Mouse (Mus musculus) liver, embryonic 11.5 days (tissue): ENCODE results near the gene Hcls1. TPM values are rescaled to one million over a fixed set of nuclear protein-coding genes. Genes with fewer than 3 reads are reported as not detected.

Experiments
- ATAC-seq: fragments of 200-750 bp; cut with Nextera tagmentation; replicated peaks from 2 replicates; pipeline ENCODE4 v1.8.0; 2017; ENCODE audit warnings: moderate number of reproducible peaks, mild to moderate bottlenecking, moderate TSS enrichment, moderate library complexity; ENCODE audit not compliant: low FRiP score
- DNase-seq: peaks from one replicate; pipeline ENCODE4 v3.0.0-alpha.2; 2017; ENCODE audit warnings: low spot score
- H3K27ac ChIP-seq: fragments of 300-500 bp; sonication (generic); 2 replicates; pipeline ENCODE4 v1.5.1; 2014; ENCODE audit warnings: mild to moderate bottlenecking, low read depth, low read length, control low read depth
- H3K27me3 ChIP-seq: fragments of 300-500 bp; sonication (generic); replicated peaks from 2 replicates; pipeline ENCODE4 v1.6.1; 2014; ENCODE audit warnings: low read length, mixed read lengths; ENCODE audit not compliant: control insufficient read depth, insufficient read depth
- H3K36me3 ChIP-seq: fragments of 300-500 bp; sonication (generic); 2 replicates; pipeline ENCODE4 v1.6.1; 2014; ENCODE audit warnings: mild to moderate bottlenecking, low read length, moderate library complexity, mixed read lengths; ENCODE audit not compliant: control insufficient read depth, insufficient read depth
- H3K4me1 ChIP-seq: fragments of 300-500 bp; sonication (generic); replicated peaks from 2 replicates; pipeline ENCODE4 v1.6.1; 2014; ENCODE audit warnings: low read length, mixed read lengths; ENCODE audit not compliant: control insufficient read depth, insufficient read depth
- H3K4me2 ChIP-seq: fragments of 300-500 bp; sonication (generic); 2 replicates; pipeline ENCODE4 v1.6.1; 2014; ENCODE audit warnings: mild to moderate bottlenecking, control low read depth, moderate library complexity
- H3K4me3 ChIP-seq: fragments of 300-500 bp; sonication (generic); 2 replicates; pipeline ENCODE4 v1.5.1; 2014; ENCODE audit warnings: low read depth, low read length, control low read depth
- H3K9ac ChIP-seq: fragments of 300-500 bp; sonication (generic); 2 replicates; pipeline ENCODE4 v1.6.1; 2014; ENCODE audit warnings: low read depth, low read length, control low read depth
- H3K9me3 ChIP-seq: fragments of 300-500 bp; sonication (generic); 2 replicates; pipeline ENCODE4 v1.6.1; 2016; ENCODE audit warnings: low read length, inconsistent platforms, mixed read lengths; ENCODE audit not compliant: control insufficient read depth
- WGBS: fragments of 180-500 bp; shearing (Covaris S2); extraction: QIAGEN DNeasy Blood & Tissue Kit; methylation state at CpG from one replicate; pipeline ENCODE4 v1.1.7; 2014; 5-methylcytosine and 5-hydroxymethylcytosine counted together
- polyA plus RNA-seq: library from polyadenylated mRNA; unstranded; fragments of >200 nt; fragmentation: Nextera tagmentation; extraction: Ambion mirVana; gene quantifications from 2 replicates; pipeline ENCODE4 v1.2.1, GENCODE M21; 2014

Gene Hcls1
- polyA plus RNA-seq, 1 experiment from 2014 or later: 8.3 TPM

DNA sequence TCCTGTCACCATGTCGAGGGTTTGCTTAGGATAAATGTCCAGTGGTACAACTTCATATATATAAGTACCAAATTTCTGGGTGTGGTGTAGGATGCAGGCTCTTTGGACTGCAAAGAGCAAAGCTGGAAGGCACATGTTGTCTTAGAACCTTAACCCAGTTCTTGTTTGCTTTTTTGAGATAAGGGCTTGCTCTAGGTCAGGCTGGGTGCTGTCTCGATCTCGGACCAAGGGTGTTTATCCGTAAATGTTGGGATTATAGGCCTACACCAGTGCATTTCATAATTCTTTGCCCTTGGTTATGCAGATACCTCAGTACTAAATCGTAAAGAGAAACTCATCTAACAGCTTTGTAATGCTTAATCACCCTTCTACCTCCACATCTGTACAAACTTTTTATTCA, 77.6 kb downstream of the Hcls1 start:
- no peaks in the 10 kb centered on the region for H3K9me3 ChIP-seq
- peaks cover 9% of the 10 kb centered on the region; the same call in 1 of the 2 replicates for H3K36me3 ChIP-seq
- DNase-seq (no peak), ATAC-seq (peak; percentile 32; the same call in 1 of the 2 replicates)
- H3K4me2 ChIP-seq: peak overlapping the region; percentile 82
- H3K4me1 ChIP-seq: no peaks in the 10 kb centered on the region; the same call in none of the 2 replicates
- no peak overlapping the region; the same call in 1 of the 2 replicates for H3K27ac ChIP-seq
- no peaks in the 10 kb centered on the region for H3K27me3 ChIP-seq
- H3K4me3 ChIP-seq: peak overlapping the region; percentile 98
- 27% methylated on average over 5 of the region's 5 CpGs for WGBS
- H3K9ac ChIP-seq: peak overlapping the region; percentile 92

Other genes with a start within 250 kb of the Hcls1 start
- 0.05 TPM in 1 of 2 replicates, not detected in the other for gene Ildr1, start 241.0 kb upstream of the Hcls1 start, polyA plus RNA-seq
- gene Slc15a2, start 150.0 kb upstream of the Hcls1 start, polyA plus RNA-seq: 1.2 and 2.9 TPM in 2 replicates
- gene Iqcb1, start 106.6 kb upstream of the Hcls1 start, polyA plus RNA-seq: 30.3 and 32.1 TPM in 2 replicates
- 0.53 and 0.71 TPM in 2 replicates for gene Eaf2, start 60.0 kb upstream of the Hcls1 start, polyA plus RNA-seq
- 41.5 and 50.5 TPM in 2 replicates for gene Golgb1, start 59.8 kb upstream of the Hcls1 start, polyA plus RNA-seq
- gene Fbxo40, start 55.5 kb downstream of the Hcls1 start, polyA plus RNA-seq: 0.04 TPM in 1 of 2 replicates, not detected in the other
- 18.9 and 21.6 TPM in 2 replicates for gene Polq, start 76.8 kb downstream of the Hcls1 start, polyA plus RNA-seq